Mouse (Mus musculus) stomach, postnatal 0 days (tissue): ENCODE results near the gene Tns3. TPM values are rescaled to one million over a fixed set of nuclear protein-coding genes. Genes with fewer than 3 reads are reported as not detected.

ENCODE experiments used
- ATAC-seq: fragments of 200-750 bp; cut with Nextera tagmentation; 2 replicates; pipeline ENCODE4 v1.8.0; 2017; ENCODE audit not compliant: low FRiP score, low TSS enrichment
- DNase-seq: peaks from one replicate; pipeline ENCODE4 v3.0.0-alpha.2; 2016; ENCODE audit warnings: low spot score
- H3K27ac ChIP-seq: fragments of 300-500 bp; sonication (generic); replicated peaks from 2 replicates; pipeline ENCODE4 v1.5.1; 2014; ENCODE audit warnings: mild to moderate bottlenecking, control low read depth
- H3K27me3 ChIP-seq: fragments of 300-500 bp; sonication (generic); 2 replicates; pipeline ENCODE4 v1.6.1; 2014; ENCODE audit warnings: low read length; ENCODE audit not compliant: control insufficient read depth, insufficient read depth
- H3K36me3 ChIP-seq: fragments of 300-500 bp; sonication (generic); 2 replicates; pipeline ENCODE4 v1.6.1; 2014; ENCODE audit warnings: low read length, mixed read lengths; ENCODE audit not compliant: control insufficient read depth, insufficient read depth
- H3K4me1 ChIP-seq: fragments of 300-500 bp; sonication (generic); replicated peaks from 2 replicates; pipeline ENCODE4 v1.6.1; 2014; ENCODE audit warnings: antibody characterized with exemption; ENCODE audit not compliant: control insufficient read depth, insufficient read depth
- H3K4me2 ChIP-seq: fragments of 300-500 bp; sonication (generic); replicated peaks from 2 replicates; pipeline ENCODE4 v1.6.1; 2014; ENCODE audit warnings: low read depth, mild to moderate bottlenecking, control low read depth, moderate library complexity
- H3K4me3 ChIP-seq: fragments of 300-500 bp; sonication (generic); 2 replicates; pipeline ENCODE4 v1.5.1; 2014; ENCODE audit warnings: low read depth, low read length, control low read depth
- H3K9ac ChIP-seq: fragments of 300-500 bp; sonication (generic); 2 replicates; pipeline ENCODE4 v1.6.1; 2014; ENCODE audit warnings: mild to moderate bottlenecking, low read length, control low read depth, mixed read lengths
- H3K9me3 ChIP-seq: fragments of 300-500 bp; sonication (generic); 2 replicates; pipeline ENCODE4 v1.6.1; 2016; ENCODE audit warnings: low read length; ENCODE audit not compliant: control insufficient read depth
- CTCF ChIP-seq: IDR thresholded peaks from 2 replicates; pipeline ENCODE4 v1.5.1; 2016; ENCODE audit warnings: antibody characterized with exemption, low read depth, mild to moderate bottlenecking, moderate library complexity
- EP300 ChIP-seq: optimal IDR thresholded peaks from 2 replicates; pipeline ENCODE3; 2016; ENCODE audit warnings: antibody characterized with exemption
- WGBS: fragments of 180-500 bp; shearing (Covaris S2); extraction: QIAGEN DNeasy Blood & Tissue Kit; methylation state at CpG from one replicate; pipeline ENCODE4 v1.1.7; 2014; 5-methylcytosine and 5-hydroxymethylcytosine counted together
- polyA plus RNA-seq: library from polyadenylated mRNA; unstranded; fragments of >200 nt; fragmentation: Nextera tagmentation; extraction: Ambion mirVana; gene quantifications from 2 replicates; pipeline ENCODE4 v1.2.1, GENCODE M21; 2015

The Tns3 gene
- polyA plus RNA-seq, 1 experiment from 2014 or later, result 10.4 TPM

GRCm38 (mm10) chr11:8453252-8453651 is 211.1 kb downstream of the Tns3 start:
- WGBS, result 96% methylated on average over 6 of the region's 6 CpGs
- Histone ChIP-seq H3K36me3 (peaks cover 28% of the 10 kb centered on the region), H3K4me1 (peaks cover 2% of the 10 kb centered on the region; the same call in 1 of the 2 replicates), H3K9me3 (no peaks in the 10 kb centered on the region), H3K9ac (no peak overlapping the region), H3K4me2 (no peak overlapping the region), H3K27me3 (no peaks in the 10 kb centered on the region), H3K4me3 (no peak overlapping the region), H3K27ac (no peak overlapping the region)
- TF ChIP-seq CTCF (no peak), EP300 (no peak)
- no peak for DNase-seq
- no peak for ATAC-seq

GRCm38 (mm10) chr11:8451597-8452201 is 212.6 kb downstream of the Tns3 start:
- Histone ChIP-seq H3K9me3 (no peaks in the 10 kb centered on the region), H3K27me3 (no peaks in the 10 kb centered on the region), H3K27ac (no peak overlapping the region), H3K4me2 (no peak overlapping the region), H3K36me3 (peaks cover 28% of the 10 kb centered on the region), H3K4me1 (peaks cover 2% of the 10 kb centered on the region; the same call in 1 of the 2 replicates), H3K4me3 (no peak overlapping the region), H3K9ac (no peak overlapping the region)
- no peak for DNase-seq
- WGBS, result 86% methylated on average over 6 of the region's 6 CpGs
- peak; percentile 51 for TF ChIP-seq CTCF
- no peak for TF ChIP-seq EP300
- ATAC-seq, result no peak

DNA sequence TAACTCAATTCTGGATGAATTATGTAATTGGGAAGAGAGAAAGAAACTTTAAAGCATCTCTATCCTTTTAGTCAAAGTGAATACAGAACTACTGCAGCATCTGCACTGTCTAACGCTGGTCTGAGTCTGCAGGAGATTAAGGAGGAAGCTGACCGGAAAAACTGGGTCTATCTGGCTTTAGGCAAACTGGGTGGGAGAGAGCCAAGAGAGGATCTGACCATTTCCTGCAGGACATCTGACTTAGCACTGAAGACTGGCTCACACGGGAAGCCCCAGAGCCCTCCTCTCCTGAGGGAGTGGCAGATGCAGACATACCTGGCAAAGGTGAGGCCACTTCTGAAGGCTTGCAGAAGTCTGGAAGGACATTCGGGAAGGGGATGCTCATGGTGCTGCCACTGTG is 213.8 kb downstream of the Tns3 start:
- no peak overlapping the region for H3K4me3 ChIP-seq
- H3K4me2 ChIP-seq, result no peak overlapping the region
- no peak for DNase-seq
- H3K27ac ChIP-seq, result no peak overlapping the region
- WGBS, result 53% methylated on average over 4 of the region's 4 CpGs
- no peak for TF ChIP-seq EP300
- TF ChIP-seq CTCF, result no peak
- no peaks in the 10 kb centered on the region for H3K27me3 ChIP-seq
- no peaks in the 10 kb centered on the region for H3K9me3 ChIP-seq
- H3K9ac ChIP-seq, result no peak overlapping the region
- H3K36me3 ChIP-seq, result peaks cover 28% of the 10 kb centered on the region
- ATAC-seq, result no peak
- no peaks in the 10 kb centered on the region; the same call in 1 of the 2 replicates for H3K4me1 ChIP-seq

DNA sequence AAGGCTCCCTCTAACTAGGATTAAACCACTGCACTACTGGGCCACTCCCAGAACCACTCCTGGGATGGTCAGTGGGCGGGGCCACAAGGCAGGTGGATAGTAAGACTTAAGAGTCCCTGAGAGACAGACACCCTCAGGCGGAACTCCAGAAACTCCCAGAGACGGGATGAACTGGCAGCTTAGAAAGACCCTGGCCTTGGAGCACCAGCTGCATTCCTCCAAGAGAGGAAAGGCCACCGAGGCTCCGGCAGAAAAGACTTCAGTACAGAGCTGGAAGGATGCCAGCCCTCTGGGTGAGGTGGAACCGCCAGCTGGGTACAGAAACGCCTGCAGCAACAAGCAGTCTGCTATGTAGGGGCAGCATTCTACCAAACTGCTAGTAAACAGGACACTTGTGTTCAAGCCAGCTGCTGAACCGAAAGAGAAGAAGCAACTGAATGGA is 218.4 kb downstream of the Tns3 start:
- H3K9ac ChIP-seq, result no peak overlapping the region
- H3K4me1 ChIP-seq, result no peaks in the 10 kb centered on the region
- no peak for TF ChIP-seq CTCF
- no peak for TF ChIP-seq EP300
- ATAC-seq (0 out of 2 replicates have a peak, but pooled peaks have one; percentile 51), DNase-seq (peak; percentile 71)
- 24% methylated on average over 8 of the region's 8 CpGs for WGBS
- H3K9me3 ChIP-seq, result no peaks in the 10 kb centered on the region
- H3K4me3 ChIP-seq, result no peak overlapping the region
- H3K27ac ChIP-seq, result 0 out of 2 replicates have a peak overlapping the region, but pooled peaks have one; percentile 49
- H3K36me3 ChIP-seq, result peaks cover 28% of the 10 kb centered on the region
- H3K27me3 ChIP-seq, result no peaks in the 10 kb centered on the region
- H3K4me2 ChIP-seq, result 0 out of 2 replicates have a peak overlapping the region, but pooled peaks have one; percentile 8

DNA sequence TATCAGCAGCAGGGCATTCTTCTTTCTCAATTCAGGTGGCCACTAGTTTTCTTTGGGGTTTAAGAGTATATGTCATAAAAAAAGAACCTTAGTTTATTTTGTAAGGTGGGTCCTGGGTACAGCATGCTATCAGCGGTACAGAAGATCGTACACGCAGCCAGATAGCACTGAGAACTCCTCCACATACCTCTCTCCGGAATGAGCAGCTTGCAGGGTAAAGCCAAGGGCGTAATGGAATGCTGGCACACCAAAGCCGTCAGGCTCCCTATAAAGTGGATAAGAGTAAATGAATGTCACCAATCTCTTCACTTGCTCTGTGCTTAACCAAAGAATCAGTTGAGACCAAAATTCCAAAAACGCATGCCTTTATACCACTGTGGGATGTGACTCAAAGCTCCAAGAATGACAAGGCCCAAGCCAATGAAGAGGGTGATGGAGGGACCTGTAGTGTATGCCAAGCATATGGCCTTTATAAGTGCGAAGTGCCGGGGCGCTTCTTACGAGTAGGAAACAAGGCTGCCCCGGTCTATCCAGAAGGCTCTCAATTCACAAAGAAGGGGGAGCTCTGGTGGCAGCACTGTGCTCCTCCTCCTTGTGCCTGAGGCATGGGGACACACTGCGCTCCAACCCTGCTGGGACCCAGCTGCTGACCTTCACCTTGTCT is 219.4 kb downstream of the Tns3 start:
- peaks cover 30% of the 10 kb centered on the region for H3K36me3 ChIP-seq

More for the DNA sequence above, 219.4 kb downstream of the Tns3 start:
- H3K27me3 ChIP-seq, result no peaks in the 10 kb centered on the region
- no peaks in the 10 kb centered on the region for H3K9me3 ChIP-seq
- 87% methylated on average over 13 of the region's 13 CpGs for WGBS
- no peak overlapping the region for H3K27ac ChIP-seq
- H3K9ac ChIP-seq, result no peak overlapping the region
- TF ChIP-seq EP300 (no peak), CTCF (no peak)
- H3K4me3 ChIP-seq, result no peak overlapping the region
- DNase-seq (no peak), ATAC-seq (no peak)
- no peak overlapping the region for H3K4me2 ChIP-seq
- H3K4me1 ChIP-seq, result no peaks in the 10 kb centered on the region
